Mouse (Mus musculus) ES-Bruce4 (cell line): ENCODE results near the gene Ltbp1. TPM values are rescaled to one million over a fixed set of nuclear protein-coding genes. Genes with fewer than 3 reads are reported as not detected.

Experiments used
- H3K27ac ChIP-seq: 2 replicates; pipeline ENCODE4 v1.5.1; 2012; ENCODE audit warnings: low read length, inconsistent platforms; ENCODE audit not compliant: insufficient read depth
- H3K27me3 ChIP-seq: 2 replicates; pipeline ENCODE4 v1.6.1; 2012; ENCODE audit warnings: mild to moderate bottlenecking, low read length, inconsistent platforms; ENCODE audit not compliant: control insufficient read depth, poor library complexity, insufficient read depth, severe bottlenecking
- H3K36me3 ChIP-seq: 2 replicates; pipeline ENCODE4 v1.6.1; 2012; ENCODE audit warnings: inconsistent platforms, mild to moderate bottlenecking, low read length, moderate library complexity; ENCODE audit not compliant: control insufficient read depth, poor library complexity, insufficient read depth, severe bottlenecking
- H3K4me1 ChIP-seq: one replicate; pipeline ENCODE4 v1.8.1; 2011; ENCODE audit warnings: low read length; ENCODE audit not compliant: control insufficient read depth, insufficient read depth
- H3K4me3 ChIP-seq: 2 replicates; pipeline ENCODE4 v1.5.1; 2011; ENCODE audit warnings: low read depth, mild to moderate bottlenecking, low read length
- H3K9ac ChIP-seq: 2 replicates; pipeline ENCODE4 v1.6.1; 2012; ENCODE audit warnings: low read depth, mild to moderate bottlenecking, inconsistent platforms; ENCODE audit not compliant: poor library complexity, severe bottlenecking
- H3K9me3 ChIP-seq: replicated peaks from 2 replicates; pipeline ENCODE4 v1.6.1; 2012; ENCODE audit warnings: mild to moderate bottlenecking, low read length, inconsistent platforms; ENCODE audit not compliant: control insufficient read depth, poor library complexity, insufficient read depth, severe bottlenecking
- CTCF ChIP-seq: IDR thresholded peaks from one replicate; pipeline ENCODE4 v1.8.1; 2011; ENCODE audit warnings: low read depth, low read length
- EP300 ChIP-seq: IDR thresholded peaks from 2 replicates; pipeline ENCODE4 v1.6.1; 2011; ENCODE audit warnings: low read depth, low read length; ENCODE audit not compliant: insufficient read depth
- POLR2A ChIP-seq: IDR thresholded peaks from one replicate; pipeline ENCODE4 v1.8.1; 2011; ENCODE audit warnings: low read length; ENCODE audit not compliant: insufficient read depth
- polyA plus RNA-seq: library from polyadenylated mRNA; stranded (reverse); fragments of >200 nt; gene quantifications from 2 replicates; pipeline ENCODE4 v1.2.4, GENCODE M21; 2011; ENCODE audit warnings: low read depth; ENCODE audit not compliant: missing spikeins, insufficient read depth, insufficient read length

Ltbp1 gene
- polyA plus RNA-seq, 1 experiment: 9.1 TPM

GRCm38 (mm10) chr17:74984071-74984470 is 21.3 kb upstream of the Ltbp1 start:
- no peaks in the 10 kb centered on the region for H3K36me3 ChIP-seq
- no peak overlapping the region for H3K27ac ChIP-seq
- no peak overlapping the region for H3K4me3 ChIP-seq
- no peaks in the 10 kb centered on the region for H3K4me1 ChIP-seq
- no peaks in the 10 kb centered on the region for H3K27me3 ChIP-seq
- H3K9ac ChIP-seq: no peak overlapping the region
- no peak for TF ChIP-seq CTCF
- H3K9me3 ChIP-seq: no peaks in the 10 kb centered on the region

DNA sequence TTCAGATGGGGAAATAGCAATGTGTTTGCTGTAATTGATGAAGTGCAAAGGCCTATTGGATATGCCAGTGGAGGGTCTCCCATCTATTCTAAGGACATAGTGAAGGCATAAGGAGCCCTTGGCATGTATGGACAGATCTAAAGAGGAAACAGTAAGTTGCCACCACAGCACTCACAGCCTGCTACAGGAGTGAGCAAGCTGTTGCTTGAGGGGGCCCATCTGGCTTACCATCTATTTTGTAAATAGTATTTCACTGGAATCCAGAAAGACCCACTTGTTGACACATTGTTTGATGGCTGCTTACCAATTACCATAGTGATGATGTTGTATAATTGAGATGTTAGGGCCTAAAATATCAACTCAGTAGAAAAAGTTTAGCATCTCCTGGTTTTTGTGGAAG is 20.7 kb upstream of the Ltbp1 start:
- no peak overlapping the region for H3K4me3 ChIP-seq
- H3K27ac ChIP-seq: no peak overlapping the region
- 0 out of 2 replicates have a peak, but pooled peaks cover 3% of the 10 kb centered on the region for H3K9me3 ChIP-seq
- no peaks in the 10 kb centered on the region for H3K27me3 ChIP-seq
- no peak overlapping the region for H3K9ac ChIP-seq
- TF ChIP-seq POLR2A: no peak
- TF ChIP-seq CTCF: no peak
- no peak for TF ChIP-seq EP300
- no peaks in the 10 kb centered on the region for H3K36me3 ChIP-seq
- H3K4me1 ChIP-seq: no peaks in the 10 kb centered on the region

DNA sequence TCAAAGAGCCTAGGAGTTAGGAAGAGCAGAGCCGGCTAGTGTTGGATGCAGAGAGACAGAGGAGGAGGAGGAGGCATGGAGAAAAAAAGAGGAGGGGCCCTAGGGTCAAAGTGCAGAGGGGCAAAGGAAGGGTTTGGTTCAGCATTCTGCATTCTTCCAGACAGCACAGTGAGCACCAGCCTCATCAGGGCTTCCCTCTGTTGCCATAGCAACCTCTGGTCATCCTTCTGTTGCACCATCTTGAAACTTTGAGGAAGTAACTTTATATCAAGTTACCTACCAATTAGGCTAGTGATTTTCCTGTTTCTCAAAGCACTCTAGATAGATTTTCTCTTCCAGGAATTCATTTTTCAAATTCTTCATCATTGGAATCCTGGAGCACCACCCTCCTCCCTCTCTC is 18.3 kb upstream of the Ltbp1 start:
- no peak overlapping the region for H3K27ac ChIP-seq
- TF ChIP-seq CTCF (no peak), POLR2A (no peak), EP300 (no peak)
- no peaks in the 10 kb centered on the region for H3K4me1 ChIP-seq
- H3K4me3 ChIP-seq: no peak overlapping the region
- H3K36me3 ChIP-seq: no peaks in the 10 kb centered on the region
- no peaks in the 10 kb centered on the region for H3K27me3 ChIP-seq
- H3K9ac ChIP-seq: no peak overlapping the region
- H3K9me3 ChIP-seq: 0 out of 2 replicates have a peak, but pooled peaks cover 5% of the 10 kb centered on the region

DNA sequence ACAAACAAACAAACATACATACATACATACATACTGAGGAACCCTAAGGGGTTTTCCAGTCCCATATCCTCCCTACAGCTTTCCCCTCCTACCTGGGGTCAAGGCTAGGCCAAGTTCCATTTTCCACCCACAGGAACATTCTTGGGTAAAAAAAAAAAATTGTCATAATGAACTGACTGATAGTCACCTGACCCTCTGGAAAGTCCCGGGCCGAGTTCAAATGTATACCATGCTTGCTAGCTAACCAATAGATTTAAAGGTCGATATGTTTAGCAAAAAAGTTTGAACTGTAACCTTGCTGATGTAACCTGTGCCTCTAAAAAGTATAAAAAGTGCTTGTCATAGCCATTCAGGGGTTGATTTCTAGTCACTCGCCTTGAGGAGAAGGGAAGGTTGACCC is 15.7 kb upstream of the Ltbp1 start:
- Histone ChIP-seq H3K36me3 (no peaks in the 10 kb centered on the region), H3K27ac (no peak overlapping the region), H3K9me3 (0 out of 2 replicates have a peak, but pooled peaks cover 5% of the 10 kb centered on the region), H3K4me3 (no peak overlapping the region), H3K4me1 (no peaks in the 10 kb centered on the region), H3K27me3 (no peaks in the 10 kb centered on the region), H3K9ac (no peak overlapping the region)
- TF ChIP-seq EP300 (no peak), CTCF (no peak), POLR2A (no peak)

DNA sequence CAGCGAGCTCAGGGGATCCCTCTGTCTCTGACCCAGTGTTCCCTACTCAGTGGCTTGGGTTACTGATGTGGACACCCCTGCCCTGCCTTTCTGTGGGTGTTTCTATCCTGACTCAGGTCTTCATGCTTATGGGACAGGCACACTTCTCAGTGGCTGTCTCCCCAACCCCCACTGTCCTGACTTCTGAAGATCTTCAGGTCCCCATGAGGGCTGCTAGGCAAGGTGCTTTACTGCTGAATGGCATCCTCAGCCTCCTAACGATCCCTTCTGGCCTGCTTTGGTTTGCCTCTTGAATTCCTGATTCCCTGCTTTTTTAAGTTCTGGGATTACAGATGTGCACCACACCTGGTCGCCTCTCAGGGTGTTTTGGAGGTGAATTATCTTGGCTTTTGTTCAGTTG is 14.8 kb upstream of the Ltbp1 start:
- H3K9ac ChIP-seq: no peak overlapping the region
- no peaks in the 10 kb centered on the region for H3K27me3 ChIP-seq
- TF ChIP-seq CTCF: no peak
- TF ChIP-seq EP300: no peak
- no peak for TF ChIP-seq POLR2A
- no peak overlapping the region for H3K4me3 ChIP-seq
- no peak overlapping the region for H3K27ac ChIP-seq
- no peaks in the 10 kb centered on the region for H3K36me3 ChIP-seq
- 0 out of 2 replicates have a peak, but pooled peaks cover 5% of the 10 kb centered on the region for H3K9me3 ChIP-seq
- H3K4me1 ChIP-seq: no peaks in the 10 kb centered on the region

DNA sequence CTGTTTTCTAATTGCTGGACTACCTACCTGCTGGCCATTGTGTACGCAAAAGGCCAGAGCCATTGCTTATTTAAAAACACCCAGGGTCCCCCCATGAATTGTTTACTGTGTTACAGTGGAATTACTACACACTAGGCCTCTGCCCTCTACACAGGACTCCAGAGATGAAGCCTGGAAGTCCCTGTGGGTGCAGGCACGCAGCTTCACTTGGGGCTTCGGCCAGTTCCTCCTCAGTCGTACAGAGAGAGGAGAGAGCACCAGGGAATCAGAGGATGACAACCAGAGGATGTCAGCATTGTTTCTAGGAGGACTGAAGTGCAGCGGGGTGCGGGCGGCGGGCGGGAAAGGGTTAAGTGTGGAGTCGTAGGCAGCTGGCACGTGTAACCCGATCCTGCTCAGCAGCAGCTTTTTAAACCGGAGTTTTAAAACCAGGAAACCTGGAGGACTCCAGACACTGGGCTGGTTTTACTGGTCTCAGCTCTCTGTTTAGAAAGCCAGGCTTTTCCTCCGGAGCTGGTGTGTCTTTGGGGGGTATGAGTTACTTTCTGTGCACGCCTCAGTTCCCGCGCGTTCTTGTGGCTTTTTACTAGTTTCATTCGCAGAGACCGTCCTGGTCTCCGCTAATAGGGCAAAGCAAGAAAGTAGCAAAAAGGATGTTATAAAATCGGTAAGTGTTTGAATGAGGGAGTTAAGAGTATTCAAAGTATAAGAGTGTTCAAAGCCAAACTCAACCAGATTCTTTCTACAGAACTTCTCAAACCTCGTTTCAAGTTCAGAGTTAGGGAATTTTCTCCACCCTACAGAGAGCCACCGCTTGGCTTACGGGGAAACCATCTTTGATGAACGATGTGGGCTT is 11.4 kb upstream of the Ltbp1 start:
- Histone ChIP-seq H3K4me1 (no peaks in the 10 kb centered on the region), H3K27ac (no peak overlapping the region)

More for the DNA sequence above, 11.4 kb upstream of the Ltbp1 start:
- H3K9me3 ChIP-seq: 0 out of 2 replicates have a peak, but pooled peaks cover 5% of the 10 kb centered on the region
- H3K36me3 ChIP-seq: no peaks in the 10 kb centered on the region
- no peaks in the 10 kb centered on the region for H3K27me3 ChIP-seq
- H3K9ac ChIP-seq: peak overlapping the region; percentile 21; the same call in 1 of the 2 replicates
- no peak for TF ChIP-seq POLR2A
- 0 out of 2 replicates have a peak, but pooled peaks have one; percentile 22 for TF ChIP-seq EP300
- H3K4me3 ChIP-seq: peak overlapping the region; percentile 21; the same call in 1 of the 2 replicates
